Mouse (Mus musculus): ENCODE data around the gene Cdh24.

Cdh24 gene

GRCm38 (mm10) chr14:54603686-54604085 lies 37.5 kb downstream of the Cdh24 start:
- no peak for DNase-seq

- peak; percentile 98 for DNase-seq
Measured at GRCm38 (mm10) chr14:54603038-54603654, 38.0 kb downstream of the Cdh24 start.

GRCm38 (mm10) chr14:54602613-54603012 lies 38.6 kb downstream of the Cdh24 start:
- no peak for DNase-seq

- no peak for DNase-seq
Measured at GRCm38 (mm10) chr14:54601601-54602000, 39.6 kb downstream of the Cdh24 start.

GRCm38 (mm10) chr14:54597084-54597483 lies 44.1 kb downstream of the Cdh24 start:
- no peak for DNase-seq

GRCm38 (mm10) chr14:54594631-54595414 lies 46.3 kb downstream of the Cdh24 start:
- no peak for DNase-seq

- no peak for DNase-seq
Measured at GRCm38 (mm10) chr14:54594055-54594454, 47.1 kb downstream of the Cdh24 start.

GRCm38 (mm10) chr14:54592319-54592934 lies 48.7 kb downstream of the Cdh24 start:
- DNase-seq, result no peak

- DNase-seq, result no peak
Measured at GRCm38 (mm10) chr14:54591056-54591455, 50.1 kb downstream of the Cdh24 start.

GRCm38 (mm10) chr14:54583681-54584338 lies 57.4 kb downstream of the Cdh24 start:
- DNase-seq, result peak; percentile 83

GRCm38 (mm10) chr14:54582536-54582935 lies 58.6 kb downstream of the Cdh24 start:
- no peak for DNase-seq
